Mouse (Mus musculus) macrophage (primary cell): Measurements from ENCODE around the gene Ccr6. TPM values are rescaled to one million over a fixed set of nuclear protein-coding genes. Genes with fewer than 3 reads are reported as not detected.

Experiments used
- H3K27ac ChIP-seq: fragments of 350-480 bp; formaldehyde crosslinking; 2 replicates; pipeline ENCODE4 v1.9.0; 2021
- H3K36me3 ChIP-seq: fragments of 350-480 bp; formaldehyde crosslinking; 2 replicates; pipeline ENCODE4 v1.9.0; 2021; ENCODE audit errors: inconsistent target
- H3K4me3 ChIP-seq: fragments of 350-480 bp; formaldehyde crosslinking; 2 replicates; pipeline ENCODE4 v1.9.0; 2021; ENCODE audit errors: inconsistent target
- H3K79me2 ChIP-seq: fragments of 350-480 bp; formaldehyde crosslinking; 2 replicates; pipeline ENCODE4 v1.9.0; 2021; ENCODE audit errors: inconsistent target
- WGBS: methylation state at CpG from one replicate; pipeline ENCODE4 v1.1.7; 2026; ENCODE audit warnings: inconsistent platforms; ENCODE audit not compliant: missing documents; 5-methylcytosine and 5-hydroxymethylcytosine counted together
- polyA plus RNA-seq: library from polyadenylated mRNA; stranded (reverse); fragments of 250-400 nt; gene quantifications from 3 replicates; pipeline ENCODE4 v1.2.4, GENCODE M21; 2018; ENCODE audit warnings: inconsistent platforms

Gene Ccr6
- polyA plus RNA-seq, 1 experiment from 2014 or later, result not detected

DNA sequence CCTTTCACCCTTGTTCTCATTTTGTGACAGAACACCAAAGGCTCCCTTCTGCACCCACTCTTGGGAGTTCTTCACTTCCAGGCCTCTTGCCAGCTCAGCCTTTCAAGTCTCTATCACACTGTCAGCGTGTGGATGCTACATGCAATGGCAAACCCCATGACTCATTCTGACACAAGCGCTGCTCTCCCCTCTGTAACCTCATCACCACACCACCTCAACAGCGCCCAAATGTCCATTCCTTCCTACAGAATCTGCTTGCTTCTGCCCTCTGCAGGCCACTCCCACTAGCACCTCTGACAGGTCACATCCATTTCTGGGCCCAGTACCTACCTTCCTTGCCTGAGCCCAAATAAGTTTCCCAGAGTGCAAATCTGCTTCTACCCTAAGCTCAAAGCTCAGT lies 70.0 kb downstream of the Ccr6 start:
- H3K4me3 ChIP-seq, result no peak overlapping the region
- no peaks in the 10 kb centered on the region for H3K79me2 ChIP-seq
- no peaks in the 10 kb centered on the region for H3K36me3 ChIP-seq
- H3K27ac ChIP-seq, result peak overlapping the region; percentile 79
- 71% methylated on average over 3 of the region's 3 CpGs for WGBS

Other genes starting within 250 kb of the Ccr6 start
- 0.11 TPM in 1 of 3 replicates, not detected in the others for gene Gm49673, start 88.3 kb upstream of the Ccr6 start, polyA plus RNA-seq
- 52.0 to 123 TPM (median 66.9 TPM) in 3 replicates for gene Rnaset2a, start 87.9 kb upstream of the Ccr6 start, polyA plus RNA-seq
- 5.7 to 11.6 TPM (median 6.5 TPM) in 3 replicates for gene Fgfr1op, start 70.5 kb upstream of the Ccr6 start, polyA plus RNA-seq
- 257 to 456 TPM (median 376 TPM) in 3 replicates for gene Mpc1, start 46.9 kb downstream of the Ccr6 start, polyA plus RNA-seq
- 85.8 to 210 TPM (median 182 TPM) in 3 replicates for gene Sft2d1, start 75.1 kb downstream of the Ccr6 start, polyA plus RNA-seq
- gene Prr18, start 101.4 kb downstream of the Ccr6 start, polyA plus RNA-seq, result 0.10 to 0.25 TPM (median 0.14 TPM) in 3 replicates
- gene T2, start 119.9 kb downstream of the Ccr6 start, polyA plus RNA-seq, result not detected in 3 replicates
- gene T, start 198.4 kb downstream of the Ccr6 start, polyA plus RNA-seq, result not detected in 3 replicates